Mouse (Mus musculus): ENCODE measurements around the gene Pus10. TPM values are rescaled to one million over a fixed set of nuclear protein-coding genes. Genes with fewer than 3 reads are reported as not detected.

The Pus10 gene
- polyA plus RNA-seq, 1 experiment from 2014 or later: 30.2 TPM

- peak; percentile 92 for DNase-seq (ENCODE audit: low spot score)
- H3K4me3 ChIP-seq: peak within 1 kb of the TSS; percentile 82
- H3K36me3 ChIP-seq (replicated peaks): no peaks in the 10 kb centered on the region
- no peaks in the 10 kb centered on the region for H3K9me3 ChIP-seq
- peak within 1 kb of the TSS; percentile 93 for H3K27ac ChIP-seq (replicated peaks)
- under 1% methylated on average over 87 of the region's 88 CpGs for WGBS
- peaks cover 12% of the 10 kb centered on the region; the same call in 1 of the 2 replicates for H3K4me1 ChIP-seq
- H3K27me3 ChIP-seq (replicated peaks; ENCODE audit: low read depth, poor library complexity, severe bottlenecking): peaks cover 36% of the 10 kb centered on the region
Measured at GRCm38 (mm10) chr11:23770760-23771506, 105.5 kb downstream of the Pus10 start, which contains the start of gene Rel. Rel (minus strand) TSS chr11:23770970.

- Histone ChIP-seq H3K9me3 (no peaks in the 10 kb centered on the region), H3K4me3 (peak overlapping the region; percentile 82), H3K36me3 (replicated peaks) (no peaks in the 10 kb centered on the region), H3K4me1 (peaks cover 12% of the 10 kb centered on the region; the same call in 1 of the 2 replicates), H3K27me3 (replicated peaks; ENCODE audit: low read depth, poor library complexity, severe bottlenecking) (peaks cover 36% of the 10 kb centered on the region), H3K27ac (replicated peaks) (peak overlapping the region; percentile 93)
- 5% methylated on average over 21 of the region's 21 CpGs for WGBS
- DNase-seq (ENCODE audit: low spot score): no peak
Measured at GRCm38 (mm10) chr11:23771507-23772097, 106.1 kb downstream of the Pus10 start.

GRCm38 (mm10) chr11:23772471-23772870, 107.0 kb downstream of the Pus10 start:
- no peak for DNase-seq (ENCODE audit: low spot score)
- Histone ChIP-seq H3K4me3 (no peak overlapping the region), H3K27me3 (replicated peaks; ENCODE audit: low read depth, poor library complexity, severe bottlenecking) (peaks cover 36% of the 10 kb centered on the region), H3K36me3 (replicated peaks) (no peaks in the 10 kb centered on the region), H3K9me3 (no peaks in the 10 kb centered on the region), H3K4me1 (peaks cover 12% of the 10 kb centered on the region; the same call in 1 of the 2 replicates), H3K27ac (replicated peaks) (no peak overlapping the region)
- WGBS: 33% methylated on average over 1 of the region's 1 CpGs

DNA sequence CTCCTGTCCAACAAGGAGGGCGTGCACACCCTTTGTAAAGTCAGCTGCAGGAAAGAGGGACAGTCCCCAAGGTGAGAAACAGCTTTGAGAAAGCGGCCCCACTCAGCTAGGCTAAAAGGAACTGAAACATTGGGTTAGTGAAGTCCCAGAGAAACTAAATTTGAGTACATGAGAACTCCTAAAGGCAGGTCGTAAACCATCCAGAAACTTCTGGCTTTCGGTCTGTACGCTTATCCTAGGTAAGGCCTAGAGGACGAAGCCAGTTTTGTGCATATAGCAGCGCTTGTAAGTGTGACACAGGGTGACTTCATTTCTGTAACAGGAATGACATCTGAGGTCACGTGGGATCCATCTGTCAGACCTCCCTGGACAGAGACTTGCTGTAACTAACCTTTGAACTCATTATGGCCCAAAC, 113.3 kb downstream of the Pus10 start:
- Histone ChIP-seq H3K27ac (replicated peaks) (no peak overlapping the region), H3K4me1 (no peaks in the 10 kb centered on the region), H3K36me3 (replicated peaks) (no peaks in the 10 kb centered on the region), H3K9me3 (no peaks in the 10 kb centered on the region), H3K27me3 (replicated peaks; ENCODE audit: low read depth, poor library complexity, severe bottlenecking) (0 out of 2 replicates have a peak, but pooled peaks cover 4% of the 10 kb centered on the region), H3K4me3 (no peak overlapping the region)
- DNase-seq (ENCODE audit: low spot score): no peak
- 87% methylated on average over 8 of the region's 8 CpGs for WGBS

GRCm38 (mm10) chr11:23782038-23782437, 116.6 kb downstream of the Pus10 start:
- no peak overlapping the region for H3K27ac ChIP-seq (replicated peaks)
- WGBS: 76% methylated on average over 3 of the region's 3 CpGs
- no peaks in the 10 kb centered on the region for H3K9me3 ChIP-seq
- H3K27me3 ChIP-seq (replicated peaks; ENCODE audit: low read depth, poor library complexity, severe bottlenecking): no peaks in the 10 kb centered on the region
- H3K36me3 ChIP-seq (replicated peaks): no peaks in the 10 kb centered on the region
- no peak for DNase-seq (ENCODE audit: low spot score)
- H3K4me1 ChIP-seq: no peaks in the 10 kb centered on the region
- no peak overlapping the region for H3K4me3 ChIP-seq

Other genes starting within 250 kb of the Pus10 start
- 138 and 147 TPM in 2 replicates for gene Ahsa2, start 167.6 kb upstream of the Pus10 start, polyA plus RNA-seq (2016; fragmentation: Nextera tagmentation; extraction: Ambion mirVana)
- gene 1700093K21Rik, start 144.5 kb upstream of the Pus10 start, polyA plus RNA-seq (2016; fragmentation: Nextera tagmentation; extraction: Ambion mirVana): 0.19 TPM in 1 of 2 replicates, not detected in the other
- 34.9 and 35.7 TPM in 2 replicates for gene 0610010F05Rik, start 32.0 kb upstream of the Pus10 start, polyA plus RNA-seq (2016; fragmentation: Nextera tagmentation; extraction: Ambion mirVana)
- gene Pex13, start 285 bp downstream of the Pus10 start, polyA plus RNA-seq (2016; fragmentation: Nextera tagmentation; extraction: Ambion mirVana): 32.7 and 35.8 TPM in 2 replicates
- gene Rel, start 105.3 kb downstream of the Pus10 start, polyA plus RNA-seq (2016; fragmentation: Nextera tagmentation; extraction: Ambion mirVana): 0.79 and 0.91 TPM in 2 replicates
- gene Papolg, start 229.6 kb downstream of the Pus10 start, polyA plus RNA-seq (2016; fragmentation: Nextera tagmentation; extraction: Ambion mirVana): 19.9 and 21.3 TPM in 2 replicates

Measured in embryonic facial prominence, embryonic 10.5 days (tissue).